13 mouse cellular contexts compared by ENCODE assay signal in the genomic region with DNA sequence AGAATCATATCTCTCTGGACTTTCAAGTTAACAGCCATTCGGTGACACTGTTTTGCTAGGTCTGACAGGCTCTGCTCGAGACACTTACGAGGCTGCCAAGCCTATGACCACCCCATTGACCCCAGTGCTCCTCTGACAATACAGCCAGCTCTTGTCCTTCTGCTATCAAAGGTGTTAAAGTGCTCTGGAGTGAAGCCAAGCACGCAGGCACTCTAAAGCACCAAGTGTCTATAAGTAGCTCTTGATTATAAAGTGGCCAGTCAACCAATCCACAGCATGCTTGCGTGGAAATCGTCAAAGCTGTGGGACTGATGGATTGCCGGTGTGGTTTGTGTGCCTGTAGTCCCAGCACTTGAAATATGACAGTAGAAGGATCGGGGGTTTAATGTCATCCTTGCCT. TPM values are rescaled to one million over a fixed set of nuclear protein-coding genes. Genes with fewer than 3 reads are reported as not detected.
DNase-seq lines count a peak whose midpoint lies in the region; ATAC-seq lines count a peak whose summit lies in the region.
"Had no signal": no experiment of that assay in that cellular context is flagged by ENCODE, and none has a peak within 500 bp of the region (broad histone marks: within the 10 kb centered on the region; RNA-seq: fewer than 3 reads in every experiment).

No protein-coding gene starts in this region.

- H3K27ac ChIP-seq in midbrain, embryonic 14.5 days (replicated peaks; ENCODE audit: low read depth, low read length), result no peak overlapping the region
- no peak overlapping the region for H3K27ac ChIP-seq in midbrain, embryonic 15.5 days
- H3K27ac ChIP-seq in heart, embryonic 16.5 days (ENCODE audit: low read length), result no peak overlapping the region
- no peak overlapping the region for H3K27ac ChIP-seq in lung, embryonic 16.5 days (ENCODE audit: low read length)
- H3K27ac ChIP-seq: macrophage; midbrain, embryonic 13.5 days; neural tube, embryonic 12.5 days had no signal

- H3K9ac ChIP-seq in midbrain, embryonic 14.5 days (replicated peaks; ENCODE audit: low read length), result no peak overlapping the region
- H3K9ac ChIP-seq in midbrain, embryonic 15.5 days, result no peak overlapping the region
- no peak overlapping the region for H3K9ac ChIP-seq in heart, embryonic 16.5 days (ENCODE audit: low read length)
- no peak overlapping the region for H3K9ac ChIP-seq in lung, embryonic 16.5 days (ENCODE audit: low read length)
- H3K9ac ChIP-seq: midbrain, embryonic 13.5 days; neural tube, embryonic 12.5 days had no signal

- H3K4me2 ChIP-seq in midbrain, embryonic 14.5 days (ENCODE audit: low read length), result no peak overlapping the region
- H3K4me2 ChIP-seq in midbrain, embryonic 15.5 days, result no peak overlapping the region
- H3K4me2 ChIP-seq in heart, embryonic 16.5 days (ENCODE audit: low read depth, low read length), result peak overlapping the region; percentile 15; the same call in 1 of the 2 replicates
- H3K4me2 ChIP-seq in lung, embryonic 16.5 days (ENCODE audit: low read depth, low read length), result peak overlapping the region; percentile 4; the same call in 1 of the 2 replicates
- H3K4me2 ChIP-seq: midbrain, embryonic 13.5 days; neural tube, embryonic 12.5 days had no signal

- WGBS in midbrain, embryonic 14.5 days, result 54% methylated on average over 8 of the region's 8 CpGs
- 39% methylated on average over 8 of the region's 8 CpGs for WGBS in midbrain, embryonic 15.5 days
- WGBS in heart, embryonic 16.5 days, result 19% methylated on average over 8 of the region's 8 CpGs
- 15% methylated on average over 8 of the region's 8 CpGs for WGBS in lung, embryonic 16.5 days

- no peaks in the 10 kb centered on the region for H3K4me1 ChIP-seq in midbrain, embryonic 14.5 days (ENCODE audit: control insufficient read depth, insufficient read depth, low read length)
- no peaks in the 10 kb centered on the region for H3K4me1 ChIP-seq in midbrain, embryonic 15.5 days
- H3K4me1 ChIP-seq in heart, embryonic 16.5 days (ENCODE audit: control insufficient read depth, insufficient read depth, low read length), result peaks cover 10% of the 10 kb centered on the region
- H3K4me1 ChIP-seq in lung, embryonic 16.5 days (replicated peaks; ENCODE audit: control insufficient read depth, insufficient read depth, low read length), result peaks cover 3% of the 10 kb centered on the region
- H3K4me1 ChIP-seq: neural tube, embryonic 12.5 days had no signal

- H3K27me3 ChIP-seq in midbrain, embryonic 14.5 days (ENCODE audit: control insufficient read depth, insufficient read depth, low read length), result no peaks in the 10 kb centered on the region
- H3K27me3 ChIP-seq in midbrain, embryonic 15.5 days (replicated peaks), result no peaks in the 10 kb centered on the region
- H3K27me3 ChIP-seq in heart, embryonic 16.5 days (ENCODE audit: control insufficient read depth, insufficient read depth, low read length), result peaks cover 74% of the 10 kb centered on the region
- H3K27me3 ChIP-seq in lung, embryonic 16.5 days (ENCODE audit: control insufficient read depth, insufficient read depth, low read depth, low read length), result no peaks in the 10 kb centered on the region; the same call in 1 of the 2 replicates
- H3K27me3 ChIP-seq: midbrain, embryonic 13.5 days; neural tube, embryonic 12.5 days had no signal

- DNase-seq in midbrain, embryonic 14.5 days, result peak; percentile 4
- no peak for DNase-seq in cerebellum, postnatal 36 days
- no peak for DNase-seq in right cerebral cortex, postnatal 10 days (ENCODE audit: low spot score in 2 of 2)
- DNase-seq in spleen, postnatal 36 days (ENCODE audit: low spot score in 2 of 2), result no peak
- DNase-seq: adrenal gland, postnatal 36 days; gastrocnemius, postnatal 36 days; kidney, adult 8-10 months had no signal

- no peak overlapping the region for H3K4me3 ChIP-seq in midbrain, embryonic 14.5 days (replicated peaks; ENCODE audit: low read depth, low read length)
- no peak overlapping the region for H3K4me3 ChIP-seq in midbrain, embryonic 15.5 days
- no peak overlapping the region for H3K4me3 ChIP-seq in heart, embryonic 16.5 days (ENCODE audit: low read length)
- H3K4me3 ChIP-seq in lung, embryonic 16.5 days (ENCODE audit: low read length), result no peak overlapping the region
- H3K4me3 ChIP-seq: midbrain, embryonic 13.5 days; neural tube, embryonic 12.5 days had no signal

- no peaks in the 10 kb centered on the region for H3K9me3 ChIP-seq in midbrain, embryonic 14.5 days (ENCODE audit: control insufficient read depth, low read length)
- H3K9me3 ChIP-seq in midbrain, embryonic 15.5 days, result no peaks in the 10 kb centered on the region
- H3K9me3 ChIP-seq in heart, embryonic 16.5 days (replicated peaks; ENCODE audit: control insufficient read depth, low read length), result peaks cover 12% of the 10 kb centered on the region
- no peaks in the 10 kb centered on the region for H3K9me3 ChIP-seq in lung, embryonic 16.5 days (ENCODE audit: control insufficient read depth, low read length)
- H3K9me3 ChIP-seq: midbrain, embryonic 13.5 days; neural tube, embryonic 12.5 days had no signal

- ATAC-seq in midbrain, embryonic 14.5 days (ENCODE audit: low FRiP score, low TSS enrichment), result no peak
- ATAC-seq in midbrain, embryonic 15.5 days (replicated peaks), result no peak
- ATAC-seq in heart, embryonic 16.5 days (replicated peaks; ENCODE audit: extremely low read depth, insufficient read depth, low FRiP score), result peak; percentile 97
- ATAC-seq in lung, embryonic 16.5 days (ENCODE audit: low read depth), result peak; percentile 92
- ATAC-seq: midbrain, embryonic 13.5 days had no signal

- H3K36me3 ChIP-seq in midbrain, embryonic 14.5 days (ENCODE audit: control insufficient read depth, insufficient read depth, low read length), result no peaks in the 10 kb centered on the region
- no peaks in the 10 kb centered on the region for H3K36me3 ChIP-seq in midbrain, embryonic 15.5 days (replicated peaks)
- no peaks in the 10 kb centered on the region for H3K36me3 ChIP-seq in heart, embryonic 16.5 days (ENCODE audit: control insufficient read depth, insufficient read depth)
- H3K36me3 ChIP-seq in lung, embryonic 16.5 days (ENCODE audit: control insufficient read depth, insufficient read depth, low read length), result no peaks in the 10 kb centered on the region
- H3K36me3 ChIP-seq: midbrain, embryonic 13.5 days; neural tube, embryonic 12.5 days had no signal

RNA-seq across cellular contexts. Expression of a gene that starts 38.0 kb away (rescaled TPM):
- 10.1 and 11.0 TPM in 2 replicates for polyA plus RNA-seq in midbrain, embryonic 14.5 days (2014; fragmentation: Nextera tagmentation; extraction: Ambion mirVana)
- polyA plus RNA-seq in midbrain, embryonic 15.5 days (2015; fragmentation: Nextera tagmentation; extraction: Ambion mirVana), result 13.9 and 15.1 TPM in 2 replicates
- polyA plus RNA-seq in heart, embryonic 16.5 days (2015; fragmentation: Nextera tagmentation; extraction: Ambion mirVana), result 2.6 and 2.7 TPM in 2 replicates
- 4.8 and 6.1 TPM in 2 replicates for polyA plus RNA-seq in lung, embryonic 16.5 days (2015; fragmentation: Nextera tagmentation; extraction: Ambion mirVana)

RNA-seq across cellular contexts. Expression of a gene that starts 57.5 kb away (rescaled TPM):
- polyA plus RNA-seq in midbrain, embryonic 14.5 days (2014; fragmentation: Nextera tagmentation; extraction: Ambion mirVana), result 14.0 and 17.9 TPM in 2 replicates
- polyA plus RNA-seq in midbrain, embryonic 15.5 days (2015; fragmentation: Nextera tagmentation; extraction: Ambion mirVana), result 21.4 and 24.7 TPM in 2 replicates
- 3.3 and 3.9 TPM in 2 replicates for polyA plus RNA-seq in heart, embryonic 16.5 days (2015; fragmentation: Nextera tagmentation; extraction: Ambion mirVana)
- polyA plus RNA-seq in lung, embryonic 16.5 days (2015; fragmentation: Nextera tagmentation; extraction: Ambion mirVana), result 8.6 and 9.2 TPM in 2 replicates

Comparison
In these comparisons a context has a peak if more than half of its experiments do, and no peak if none do; other contexts are left out.
1. ATAC-seq: peak in heart, embryonic 16.5 days (single experiment) and lung, embryonic 16.5 days (single experiment); none in midbrain, embryonic 14.5 days (single experiment) and midbrain, embryonic 15.5 days (single experiment).
2. H3K4me2 ChIP-seq: peak in heart, embryonic 16.5 days (single experiment) and lung, embryonic 16.5 days (single experiment); none in midbrain, embryonic 14.5 days (single experiment) and midbrain, embryonic 15.5 days (single experiment).